Mouse (Mus musculus) midbrain, postnatal 0 days (tissue): ENCODE data around the gene Lrrc37a. TPM values are rescaled to one million over a fixed set of nuclear protein-coding genes. Genes with fewer than 3 reads are reported as not detected.
A peak's percentile ranks its signal among the peaks of the same experiment; 100 is the strongest.

Experiments used
- ATAC-seq: fragments of 200-750 bp; cut with Nextera tagmentation; 2 replicates; pipeline ENCODE4 v1.8.0; 2017; ENCODE audit warnings: moderate number of reproducible peaks, mild to moderate bottlenecking, moderate TSS enrichment, moderate library complexity; ENCODE audit not compliant: low FRiP score
- DNase-seq: peaks from one replicate; pipeline ENCODE4 v3.0.0-alpha.2; 2015; ENCODE audit warnings: low spot score
- H3K27ac ChIP-seq: fragments of 300-500 bp; sonication (generic); 2 replicates; pipeline ENCODE4 v1.5.1; 2014; ENCODE audit warnings: low read depth, mild to moderate bottlenecking, low read length, mixed read lengths
- H3K27me3 ChIP-seq: fragments of 300-500 bp; sonication (generic); 2 replicates; pipeline ENCODE4 v1.6.1; 2014; ENCODE audit warnings: low read length, control low read depth, mixed read lengths; ENCODE audit not compliant: insufficient read depth
- H3K36me3 ChIP-seq: fragments of 300-500 bp; sonication (generic); 2 replicates; pipeline ENCODE4 v1.6.1; 2014; ENCODE audit warnings: low read length, control low read depth, mixed read lengths; ENCODE audit not compliant: insufficient read depth
- H3K4me1 ChIP-seq: fragments of 300-500 bp; sonication (generic); 2 replicates; pipeline ENCODE4 v1.6.1; 2014; ENCODE audit warnings: mild to moderate bottlenecking, control low read depth, antibody characterized with exemption, low read length, mixed read lengths; ENCODE audit not compliant: insufficient read depth
- H3K4me2 ChIP-seq: fragments of 300-500 bp; sonication (generic); 2 replicates; pipeline ENCODE4 v1.6.1; 2014; ENCODE audit warnings: low read depth, mild to moderate bottlenecking, low read length, mixed read lengths; ENCODE audit not compliant: poor library complexity, severe bottlenecking
- H3K4me3 ChIP-seq: fragments of 300-500 bp; sonication (generic); 2 replicates; pipeline ENCODE4 v1.5.1; 2014; ENCODE audit warnings: low read depth, mild to moderate bottlenecking, low read length, moderate library complexity
- H3K9ac ChIP-seq: fragments of 300-500 bp; sonication (generic); replicated peaks from 2 replicates; pipeline ENCODE4 v1.6.1; 2014; ENCODE audit warnings: mild to moderate bottlenecking, low read length, moderate library complexity, mixed read lengths; ENCODE audit not compliant: poor library complexity, severe bottlenecking
- H3K9me3 ChIP-seq: fragments of 300-500 bp; sonication (generic); 2 replicates; pipeline ENCODE4 v1.6.1; 2016; ENCODE audit warnings: low read length, control low read depth
- CTCF ChIP-seq: IDR thresholded peaks from 2 replicates; pipeline ENCODE4 v1.5.1; 2016; ENCODE audit warnings: antibody characterized with exemption, mild to moderate bottlenecking
- WGBS: fragments of 180-500 bp; shearing (Covaris S2); extraction: QIAGEN DNeasy Blood & Tissue Kit; methylation state at CpG from one replicate; pipeline ENCODE4 v1.1.7; 2014; 5-methylcytosine and 5-hydroxymethylcytosine counted together
- polyA plus RNA-seq: library from polyadenylated mRNA; unstranded; fragments of >200 nt; fragmentation: Nextera tagmentation; extraction: Ambion mirVana; gene quantifications from 2 replicates; pipeline ENCODE4 v1.2.1, GENCODE M21; 2015
- total RNA-seq: library from RNA; depleted of rRNA; stranded (reverse); fragments of >200 nt; gene quantifications from 2 replicates; pipeline ENCODE4 v1.2.3, GENCODE M21; 2014; rRNA removed

Gene Lrrc37a
- total and polyA plus RNA-seq, 2 experiments from 2014 or later: not detected

GRCm38 (mm10) chr11:103405814-103406213, 98.6 kb downstream of the Lrrc37a start:
- ATAC-seq: no peak
- WGBS: 89% methylated on average over 1 of the region's 1 CpGs
- TF ChIP-seq CTCF: no peak

GRCm38 (mm10) chr11:103404618-103405017, 99.8 kb downstream of the Lrrc37a start:
- H3K27ac ChIP-seq: no peak overlapping the region
- H3K36me3 ChIP-seq: 0 out of 2 replicates have a peak, but pooled peaks cover 9% of the 10 kb centered on the region
- no peak overlapping the region for H3K4me2 ChIP-seq
- no peaks in the 10 kb centered on the region for H3K9me3 ChIP-seq
- ATAC-seq (no peak), DNase-seq (no peak)
- no peak overlapping the region for H3K4me3 ChIP-seq
- no peak for TF ChIP-seq CTCF
- no peaks in the 10 kb centered on the region for H3K27me3 ChIP-seq
- H3K4me1 ChIP-seq: no peaks in the 10 kb centered on the region
- H3K9ac ChIP-seq: no peak overlapping the region

More at GRCm38 (mm10) chr11:103405814-103406213, 98.6 kb downstream of the Lrrc37a start:
- Histone ChIP-seq H3K9me3 (no peaks in the 10 kb centered on the region), H3K27me3 (no peaks in the 10 kb centered on the region), H3K4me2 (no peak overlapping the region), H3K36me3 (0 out of 2 replicates have a peak, but pooled peaks cover 9% of the 10 kb centered on the region), H3K4me3 (no peak overlapping the region), H3K9ac (no peak overlapping the region), H3K27ac (no peak overlapping the region), H3K4me1 (no peaks in the 10 kb centered on the region)
- no peak for DNase-seq

GRCm38 (mm10) chr11:103403776-103404175, 100.6 kb downstream of the Lrrc37a start:
- no peak overlapping the region for H3K27ac ChIP-seq
- DNase-seq: no peak
- H3K9ac ChIP-seq: no peak overlapping the region
- H3K27me3 ChIP-seq: no peaks in the 10 kb centered on the region
- no peak overlapping the region for H3K4me3 ChIP-seq
- H3K9me3 ChIP-seq: no peaks in the 10 kb centered on the region
- TF ChIP-seq CTCF: no peak
- WGBS: 54% methylated on average over 4 of the region's 4 CpGs
- H3K4me2 ChIP-seq: no peak overlapping the region
- H3K36me3 ChIP-seq: peaks cover 10% of the 10 kb centered on the region; the same call in 1 of the 2 replicates
- H3K4me1 ChIP-seq: no peaks in the 10 kb centered on the region
- ATAC-seq: no peak

DNA sequence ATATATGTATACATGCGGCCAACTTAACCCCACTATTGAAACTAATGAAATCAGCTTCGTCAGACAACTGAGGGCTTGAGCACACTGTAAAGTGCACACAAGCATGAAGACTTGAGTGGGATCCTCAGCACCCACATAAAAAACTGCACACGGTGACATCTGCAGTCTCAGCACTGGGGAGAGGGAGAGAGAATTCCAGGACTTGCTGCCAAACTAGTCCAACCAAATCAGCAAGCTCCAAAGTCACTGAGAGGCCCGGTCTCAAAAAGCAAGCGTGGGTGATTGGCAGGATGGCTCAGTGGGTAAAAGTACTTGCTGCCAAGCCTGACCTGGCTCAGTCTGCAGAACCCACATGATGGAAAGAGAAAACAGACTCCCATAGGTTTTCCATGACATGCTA, 101.7 kb downstream of the Lrrc37a start:
- no peak overlapping the region for H3K4me3 ChIP-seq
- H3K9me3 ChIP-seq: no peaks in the 10 kb centered on the region
- H3K4me2 ChIP-seq: no peak overlapping the region
- no peak overlapping the region for H3K27ac ChIP-seq
- TF ChIP-seq CTCF: no peak
- H3K36me3 ChIP-seq: peaks cover 12% of the 10 kb centered on the region; the same call in 1 of the 2 replicates
- H3K27me3 ChIP-seq: no peaks in the 10 kb centered on the region
- H3K4me1 ChIP-seq: no peaks in the 10 kb centered on the region
- DNase-seq (no peak), ATAC-seq (no peak)
- WGBS: 96% methylated on average over 5 of the region's 5 CpGs
- H3K9ac ChIP-seq: no peak overlapping the region

DNA sequence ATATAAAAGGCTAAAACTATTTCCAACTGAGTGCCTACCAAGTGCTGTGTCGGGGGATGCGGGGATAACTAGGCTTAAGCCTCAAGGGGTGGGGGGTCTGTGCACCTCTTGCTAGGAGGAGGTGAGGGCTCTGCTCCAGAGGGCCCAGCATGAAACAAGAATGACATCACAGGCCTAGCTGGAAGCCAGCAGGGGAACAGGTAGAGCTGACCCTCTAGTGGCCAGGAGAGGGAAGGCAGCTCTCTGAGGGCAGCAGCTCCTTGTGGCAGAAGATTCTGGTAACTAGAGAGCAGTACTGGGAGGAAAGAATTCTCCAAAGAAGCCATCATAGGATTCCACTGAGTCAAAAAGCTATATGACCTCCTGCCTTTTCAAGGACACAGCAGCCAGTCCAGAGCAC, 102.2 kb downstream of the Lrrc37a start:
- H3K27ac ChIP-seq: no peak overlapping the region
- peak; percentile 73 for TF ChIP-seq CTCF
- no peaks in the 10 kb centered on the region for H3K27me3 ChIP-seq
- H3K9me3 ChIP-seq: no peaks in the 10 kb centered on the region
- ATAC-seq: no peak
- no peaks in the 10 kb centered on the region for H3K4me1 ChIP-seq
- no peak overlapping the region for H3K4me3 ChIP-seq
- 62% methylated on average over 2 of the region's 2 CpGs for WGBS
- H3K36me3 ChIP-seq: peaks cover 12% of the 10 kb centered on the region; the same call in 1 of the 2 replicates
- no peak overlapping the region for H3K9ac ChIP-seq
- no peak overlapping the region for H3K4me2 ChIP-seq
- DNase-seq: peak; percentile 24

Other genes with a start within 250 kb of the Lrrc37a start
- gene Map3k14, start 237.1 kb downstream of the Lrrc37a start, total RNA-seq: 4.8 and 6.1 TPM in 2 replicates
- gene Map3k14, start 237.1 kb downstream of the Lrrc37a start, polyA plus RNA-seq: 1.5 and 1.7 TPM in 2 replicates
- gene Arhgap27, start 140.9 kb downstream of the Lrrc37a start, total RNA-seq: 7.6 and 7.9 TPM in 2 replicates
- 4.9 and 6.2 TPM in 2 replicates for gene Arhgap27, start 140.9 kb downstream of the Lrrc37a start, polyA plus RNA-seq
- gene Plekhm1, start 91.9 kb downstream of the Lrrc37a start, total RNA-seq: 7.8 and 9.2 TPM in 2 replicates
- gene Plekhm1, start 91.9 kb downstream of the Lrrc37a start, polyA plus RNA-seq: 5.8 and 6.0 TPM in 2 replicates
- 0.16 TPM in 1 of 2 replicates, not detected in the other for gene Gm884, start 116.5 kb upstream of the Lrrc37a start, total RNA-seq
- gene Gm884, start 116.5 kb upstream of the Lrrc37a start, polyA plus RNA-seq: not detected in 2 replicates
- gene Lyzl6, start 134.3 kb upstream of the Lrrc37a start, total RNA-seq: not detected in 2 replicates
- gene Lyzl6, start 134.3 kb upstream of the Lrrc37a start, polyA plus RNA-seq: not detected in 2 replicates
- gene Rprml, start 145.0 kb upstream of the Lrrc37a start, total RNA-seq: 10.6 and 11.8 TPM in 2 replicates
- 4.1 and 5.5 TPM in 2 replicates for gene Rprml, start 145.0 kb upstream of the Lrrc37a start, polyA plus RNA-seq
- gene Gosr2, start 193.3 kb upstream of the Lrrc37a start, total RNA-seq: 78.4 and 104 TPM in 2 replicates
- gene Gosr2, start 193.3 kb upstream of the Lrrc37a start, polyA plus RNA-seq: 88.2 and 93.6 TPM in 2 replicates
- gene Wnt9b, start 245.2 kb upstream of the Lrrc37a start, total RNA-seq: 2.6 and 3.2 TPM in 2 replicates
- gene Wnt9b, start 245.2 kb upstream of the Lrrc37a start, polyA plus RNA-seq: 1.2 and 1.3 TPM in 2 replicates